Mouse (Mus musculus) retina, adult 2 months (tissue): ENCODE measurements around the gene Mre11a.
"Not testable (repeated sequence)": the region's sequence is repeated elsewhere in the genome, so short reads cannot be mapped to it uniquely, and the experiment has no call there.

Experiments
- DNase-seq: peaks from one replicate; pipeline ENCODE4 v3.0.0-alpha.2; 2012; ENCODE audit warnings: low read depth, low spot score

Mre11a gene

DNA sequence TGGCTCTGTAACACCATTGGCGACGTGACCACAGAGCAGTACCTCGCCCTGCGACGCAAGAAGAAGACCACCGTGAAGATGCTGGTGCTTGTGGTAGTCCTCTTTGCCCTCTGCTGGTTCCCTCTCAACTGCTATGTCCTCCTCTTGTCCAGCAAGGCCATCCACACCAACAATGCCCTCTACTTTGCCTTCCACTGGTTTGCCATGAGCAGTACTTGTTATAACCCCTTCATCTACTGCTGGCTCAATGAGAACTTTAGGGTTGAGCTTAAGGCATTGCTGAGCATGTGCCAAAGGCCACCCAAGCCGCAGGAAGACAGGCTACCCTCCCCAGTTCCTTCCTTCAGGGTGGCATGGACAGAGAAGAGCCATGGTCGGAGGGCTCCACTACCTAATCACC lies 83.9 kb downstream of the Mre11a start:
- DNase-seq = no peak

DNA sequence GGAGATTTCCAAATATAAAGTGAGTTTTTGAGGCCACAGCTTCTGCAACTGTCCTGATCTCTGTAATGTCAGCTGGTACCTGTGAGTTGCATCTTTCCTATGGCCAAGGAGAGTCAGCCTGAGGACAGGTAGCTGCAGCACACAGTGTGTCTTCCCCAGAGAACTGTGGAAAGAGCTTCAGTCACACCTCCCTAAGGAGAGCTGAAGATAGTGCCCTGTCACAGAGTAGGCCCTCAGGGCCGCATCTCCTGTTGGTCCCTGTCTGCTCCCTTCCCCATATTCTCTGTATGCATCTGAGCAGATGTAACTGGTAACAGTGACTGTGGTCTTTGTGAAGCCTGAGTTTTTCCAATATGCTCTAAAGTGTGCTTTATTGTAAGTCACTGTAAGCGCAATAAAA lies 85.9 kb downstream of the Mre11a start:
- no peak for DNase-seq

DNA sequence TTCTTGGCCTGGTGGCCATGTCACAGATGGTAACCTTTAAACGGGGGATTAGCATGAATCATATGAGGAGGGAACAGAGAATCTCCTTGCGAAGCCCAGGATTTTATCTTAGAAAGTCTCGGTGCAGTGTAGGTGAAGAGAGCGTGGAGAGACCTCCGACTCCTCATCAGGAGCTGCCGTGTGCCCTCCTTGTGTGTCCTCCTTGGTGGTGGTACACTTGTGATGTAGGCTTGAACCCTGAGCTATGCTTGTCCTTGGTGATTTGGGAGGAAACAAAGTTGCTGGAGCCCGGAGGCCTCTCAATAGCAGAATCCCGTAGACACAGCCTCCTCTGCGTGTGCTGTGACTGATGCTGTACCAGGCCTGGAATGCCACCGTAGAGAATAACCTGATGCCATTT lies 86.3 kb downstream of the Mre11a start:
- DNase-seq = no peak

DNA sequence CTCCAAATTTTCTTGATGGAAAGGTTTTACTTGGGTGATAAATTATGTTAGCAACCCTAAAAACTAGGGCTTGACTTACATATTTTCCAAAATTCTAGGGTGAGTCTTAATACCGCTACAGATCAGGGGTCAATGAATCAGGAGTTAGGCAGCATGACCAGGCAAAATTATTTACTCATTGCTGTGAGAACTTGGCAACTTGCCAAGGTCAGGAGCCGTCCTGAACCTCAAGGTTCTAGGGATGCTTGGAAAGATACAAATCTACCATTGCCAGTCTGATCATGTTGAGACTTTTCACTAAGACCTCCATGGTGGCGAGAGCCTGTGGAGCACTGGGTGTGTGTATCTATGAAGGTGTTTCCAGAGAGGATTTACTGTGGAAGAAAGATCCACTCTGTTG lies 87.1 kb downstream of the Mre11a start:
- no peak for DNase-seq

DNA sequence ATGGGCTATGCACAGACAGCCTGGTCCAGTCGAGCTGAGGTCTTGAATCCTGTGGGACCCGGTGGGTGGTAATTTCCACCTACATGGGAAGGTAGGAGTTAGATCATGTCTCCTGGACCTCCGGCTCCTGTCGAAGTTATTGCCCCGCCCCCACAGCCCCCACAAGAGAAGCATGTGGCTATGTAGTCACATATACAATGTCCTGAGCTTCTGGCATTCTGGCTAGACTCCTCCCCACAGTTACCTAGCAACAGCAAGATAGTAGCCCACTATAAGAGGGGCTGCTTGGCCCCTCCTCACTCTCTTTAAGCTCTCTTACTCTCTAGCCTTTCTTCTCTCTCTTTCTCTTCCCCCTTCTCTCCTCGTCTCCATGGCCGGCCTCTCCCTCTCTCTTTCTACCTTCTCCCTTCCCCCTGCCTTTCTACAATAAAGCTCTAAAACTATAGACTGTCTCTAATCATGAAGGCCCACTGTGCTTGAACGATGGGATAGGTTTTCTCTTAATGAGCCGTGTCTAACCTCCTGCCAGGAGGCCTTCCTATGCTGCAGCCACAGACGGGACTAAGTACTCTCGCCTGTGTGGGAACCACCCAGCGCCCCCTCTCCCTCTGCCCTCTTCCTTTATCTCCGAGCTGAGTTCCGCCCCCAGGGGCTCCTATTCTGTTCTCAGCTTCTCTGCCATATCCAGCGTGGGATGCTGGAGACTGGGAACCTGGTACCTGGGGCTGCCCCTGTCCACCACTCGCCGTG lies 87.9 kb downstream of the Mre11a start:
- DNase-seq = no peak

DNA sequence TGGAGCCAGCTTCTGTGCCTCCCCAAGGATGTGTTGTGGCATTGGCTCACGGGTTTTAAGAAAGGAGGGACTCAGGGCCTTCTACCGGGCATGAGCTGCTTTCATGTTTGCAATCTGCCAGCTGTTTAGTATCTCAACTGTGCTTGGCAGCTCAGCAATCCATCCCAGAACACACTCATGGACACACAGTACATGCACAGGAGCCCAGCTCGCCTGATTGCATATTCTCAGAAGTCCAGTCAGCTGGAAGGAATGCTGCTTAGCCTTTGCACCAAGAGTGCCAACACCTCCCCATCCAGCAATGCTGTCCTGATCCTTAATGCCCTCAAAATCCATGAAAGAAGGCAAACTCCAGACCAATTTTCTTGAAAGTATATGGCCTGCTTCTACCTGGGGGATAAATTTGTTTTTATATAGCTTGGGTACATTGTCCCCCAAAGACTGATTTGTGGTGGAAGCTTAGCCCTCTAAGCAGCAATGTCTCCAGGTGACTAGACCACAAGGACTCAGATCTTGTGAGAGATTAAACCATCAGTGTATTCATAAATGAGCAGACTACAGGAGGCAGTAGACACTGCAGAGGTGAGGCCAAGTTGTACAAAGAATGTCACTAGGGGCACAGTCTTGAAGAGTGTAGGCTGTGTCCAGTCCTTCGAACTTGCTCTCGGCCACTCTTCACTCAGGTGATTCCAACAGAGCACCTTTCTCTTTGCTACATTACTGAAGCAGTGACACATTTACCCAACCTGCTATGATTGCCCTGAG lies 91.5 kb downstream of the Mre11a start:
- DNase-seq = no peak

DNA sequence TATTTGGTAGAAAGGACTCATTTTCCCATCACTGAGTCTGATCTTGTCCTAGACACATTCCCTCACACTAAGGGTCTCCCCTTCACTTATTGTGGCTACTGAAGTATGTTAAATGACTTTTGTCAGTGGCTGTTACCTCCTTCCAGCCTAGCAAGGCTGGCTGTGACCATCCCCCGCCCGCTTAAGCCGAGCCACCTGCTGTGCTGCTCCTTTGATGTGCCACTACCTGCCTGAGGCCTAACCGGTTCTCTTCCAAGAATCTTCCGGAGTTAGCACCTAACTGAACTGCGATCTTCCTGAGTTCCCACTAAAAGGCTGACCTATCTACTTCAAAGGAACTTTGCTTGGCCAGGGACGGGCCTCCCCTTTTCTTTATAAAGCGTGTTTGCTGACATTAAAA lies 92.1 kb downstream of the Mre11a start:
- DNase-seq = not testable (repeated sequence)

DNA sequence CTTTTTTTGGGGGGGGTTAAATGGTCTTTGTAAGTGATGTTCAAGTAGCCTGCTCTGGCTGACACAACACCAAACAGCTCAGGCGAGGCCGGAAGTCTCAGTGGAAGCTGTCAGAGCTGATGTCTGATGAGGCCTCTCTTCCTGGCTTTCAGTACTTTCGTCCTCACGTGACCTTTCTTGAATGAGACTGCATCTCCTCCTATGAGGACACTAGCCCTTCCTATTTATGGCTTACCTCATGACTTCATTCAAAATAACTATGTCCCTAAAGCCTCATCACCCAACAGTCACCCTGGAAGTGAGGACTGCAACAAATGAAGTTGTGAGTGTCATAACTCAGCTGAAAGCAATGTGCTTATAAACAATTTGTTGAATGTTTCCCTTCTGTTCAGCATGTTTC lies 100.2 kb downstream of the Mre11a start:
- no peak for DNase-seq

DNA sequence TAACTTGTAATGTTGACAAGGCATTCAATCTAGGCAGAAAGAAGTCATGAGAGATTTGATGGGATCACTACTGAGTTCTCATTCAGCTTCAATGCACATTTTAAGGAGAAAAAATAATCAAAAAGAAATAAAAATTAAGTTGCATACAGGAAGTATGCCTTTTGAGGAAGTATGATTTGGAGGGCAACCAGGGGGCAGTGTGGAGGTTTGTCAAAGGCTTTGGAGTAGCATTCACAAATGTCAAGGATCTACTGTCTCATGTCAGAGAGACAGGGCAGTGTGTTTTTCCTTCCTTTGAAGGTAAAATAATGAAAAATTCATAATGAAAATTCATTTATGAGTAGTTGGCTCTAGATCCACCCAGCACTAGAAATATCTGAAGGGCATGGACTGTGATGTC lies 100.7 kb downstream of the Mre11a start:
- DNase-seq = no peak

DNA sequence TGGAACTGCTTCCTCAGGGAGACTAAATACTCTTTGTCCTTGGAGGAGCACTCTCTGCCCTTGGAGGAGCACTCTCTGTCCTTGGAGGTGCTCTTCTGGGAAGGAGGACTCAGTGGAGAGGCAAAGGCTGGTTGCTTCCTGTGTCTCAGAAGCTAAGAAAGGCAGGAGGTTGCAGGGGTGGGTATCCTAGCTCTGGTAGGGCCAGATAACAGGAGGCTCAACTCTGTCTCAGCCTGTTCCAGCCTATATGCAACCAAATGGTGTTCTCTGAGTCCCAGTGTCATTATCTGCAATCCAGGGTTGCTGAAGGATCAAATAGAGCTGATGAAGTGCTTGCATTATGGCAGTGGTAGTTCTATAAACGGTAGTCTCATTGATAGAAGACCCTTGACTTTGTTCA lies 101.5 kb downstream of the Mre11a start:
- DNase-seq = no peak
